ENCODE assay signal across 26 mouse cellular contexts in genomic region chr11:45398188-45398587, GRCm38 (mm10).
A peak's percentile ranks its signal among the peaks of the same experiment; 100 is the strongest.
DNase-seq lines count a peak whose midpoint lies in the region; ATAC-seq and TF ChIP-seq lines count a peak whose summit lies in the region.
"Had no signal": no experiment of that assay in that cellular context is flagged by ENCODE, and none has a peak within 500 bp of the region (broad histone marks: within the 10 kb centered on the region; RNA-seq: fewer than 3 reads in every experiment).

No protein-coding gene starts in this region.

- TF ChIP-seq CTCF in layer of hippocampus, adult 2 months (conservative IDR thresholded peaks at IDR 0.05): no peak

- 50% methylated on average over 6 of the region's 6 CpGs for WGBS in forebrain, embryonic 14.5 days
- 78% methylated on average over 6 of the region's 6 CpGs for WGBS in forebrain, embryonic 11.5 days

- H3K4me1 ChIP-seq in forebrain, embryonic 14.5 days (ENCODE audit: control insufficient read depth, insufficient read depth, low read length): peaks cover 6% of the 10 kb centered on the region; the same call in 1 of the 2 replicates
- no peaks in the 10 kb centered on the region; the same call in 1 of the 2 replicates for H3K4me1 ChIP-seq in forebrain, embryonic 11.5 days (replicated peaks; ENCODE audit: control insufficient read depth, insufficient read depth, low read length)
- H3K4me1 ChIP-seq: hindbrain, embryonic 10.5 days had no signal

- no peak overlapping the region for H3K4me3 ChIP-seq in forebrain, embryonic 14.5 days (ENCODE audit: low read depth, low read length)
- no peak overlapping the region for H3K4me3 ChIP-seq in forebrain, embryonic 11.5 days (ENCODE audit: low read depth, low read length)
- H3K4me3 ChIP-seq in layer of hippocampus, adult 2 months: no peak overlapping the region
- H3K4me3 ChIP-seq: heart, embryonic 13.5 days; hindbrain, embryonic 10.5 days; limb, embryonic 10.5 days; limb, embryonic 15.5 days had no signal

- H3K27me3 ChIP-seq in forebrain, embryonic 14.5 days (replicated peaks; ENCODE audit: control insufficient read depth, insufficient read depth, low read length): no peaks in the 10 kb centered on the region
- no peaks in the 10 kb centered on the region for H3K27me3 ChIP-seq in forebrain, embryonic 11.5 days (ENCODE audit: control insufficient read depth, insufficient read depth, low read length)
- H3K27me3 ChIP-seq: heart, embryonic 13.5 days; limb, embryonic 15.5 days had no signal

- H3K27ac ChIP-seq in forebrain, embryonic 14.5 days (ENCODE audit: low read depth, low read length): no peak overlapping the region
- H3K27ac ChIP-seq in forebrain, embryonic 11.5 days (ENCODE audit: low read depth, low read length): no peak overlapping the region
- H3K27ac ChIP-seq in layer of hippocampus, adult 2 months: no peak overlapping the region
- H3K27ac ChIP-seq: heart, embryonic 13.5 days; hindbrain, embryonic 10.5 days; limb, embryonic 10.5 days; limb, embryonic 15.5 days; liver, embryonic 14.5 days; macrophage had no signal

- peak; percentile 50; the same call in 1 of the 2 replicates for ATAC-seq in forebrain, embryonic 14.5 days
- no peak for ATAC-seq in forebrain, embryonic 11.5 days (replicated peaks; ENCODE audit: low FRiP score)
- ATAC-seq: CD4-positive, CD25-positive, alpha-beta regulatory T cell, adult 4 months had no signal

- H3K36me3 ChIP-seq in forebrain, embryonic 14.5 days (ENCODE audit: control insufficient read depth, insufficient read depth, low read length): no peaks in the 10 kb centered on the region
- H3K36me3 ChIP-seq in forebrain, embryonic 11.5 days (ENCODE audit: control insufficient read depth, insufficient read depth, low read length): no peaks in the 10 kb centered on the region
- H3K36me3 ChIP-seq: heart, embryonic 13.5 days; hindbrain, embryonic 10.5 days; limb, embryonic 10.5 days; limb, embryonic 15.5 days had no signal

- DNase-seq in forebrain, embryonic 14.5 days (ENCODE audit: low spot score): peak; percentile 72
- no peak for DNase-seq in forebrain, embryonic 11.5 days (ENCODE audit: low spot score)
- peak; percentile 3 to 13 for DNase-seq in layer of hippocampus, adult 2 months (ENCODE audit: low spot score in 2 of 2)
- no peak for DNase-seq in layer of hippocampus, adult 9-11 months
- DNase-seq in brain, adult 2 months (ENCODE audit: low read depth, low spot score): peak; percentile 57
- DNase-seq in brain, embryonic 18.5 days (ENCODE audit: low read depth, low spot score): peak; percentile 8
- no peak for DNase-seq in adrenal gland, postnatal 10 days
- DNase-seq in adrenal gland, postnatal 14 days: no peak
- DNase-seq: adrenal gland, postnatal 36 days; cerebellum, adult 11 months; cerebellum, adult 9-11 months; gastrocnemius, postnatal 10 days; heart, postnatal 10 days; kidney, adult 11 months; kidney, postnatal 14 days; lung, adult 2 months; lung, postnatal 10 days; midbrain, embryonic 14.5 days; thymus, postnatal 4 days had no signal

- no peak overlapping the region for H3K9ac ChIP-seq in forebrain, embryonic 14.5 days (ENCODE audit: low read length)
- H3K9ac ChIP-seq in forebrain, embryonic 11.5 days (ENCODE audit: low read length): no peak overlapping the region
- H3K9ac ChIP-seq: heart, embryonic 13.5 days; limb, embryonic 15.5 days; liver, embryonic 14.5 days had no signal

- H3K9me3 ChIP-seq in forebrain, embryonic 14.5 days (replicated peaks; ENCODE audit: control insufficient read depth, low read length): no peaks in the 10 kb centered on the region
- no peaks in the 10 kb centered on the region for H3K9me3 ChIP-seq in forebrain, embryonic 11.5 days (ENCODE audit: control insufficient read depth, low read length)
- H3K9me3 ChIP-seq: hindbrain, embryonic 10.5 days; limb, embryonic 10.5 days; limb, embryonic 15.5 days had no signal

- H3K4me2 ChIP-seq in forebrain, embryonic 14.5 days (ENCODE audit: low read length): no peak overlapping the region
- H3K4me2 ChIP-seq in forebrain, embryonic 11.5 days (ENCODE audit: low read depth, low read length, severe bottlenecking): no peak overlapping the region
- H3K4me2 ChIP-seq: heart, embryonic 13.5 days; limb, embryonic 15.5 days had no signal

Comparison
In these comparisons a context has a peak if more than half of its experiments do, and no peak if none do; other contexts are left out.
1. DNase-seq: peak in forebrain, embryonic 14.5 days (single experiment), layer of hippocampus, adult 2 months (2 of 2), brain, adult 2 months (single experiment) and brain, embryonic 18.5 days (single experiment); none in forebrain, embryonic 11.5 days (single experiment), layer of hippocampus, adult 9-11 months (single experiment), adrenal gland, postnatal 10 days (single experiment) and adrenal gland, postnatal 14 days (single experiment).